Mouse (Mus musculus) frontal cortex, postnatal 10 days (tissue): ENCODE data around the gene Gm14226.
"Not testable (repeated sequence)": the region's sequence is repeated elsewhere in the genome, so short reads cannot be mapped to it uniquely, and the experiment has no call there.

Experiments used
- DNase-seq, 2 experiments: peaks; one replicate each; pipeline ENCODE4 v3.0.0; 2022; ENCODE audit warnings: low spot score in 2 of 2, mixed read lengths in 1 of 2

Gene Gm14226

GRCm38 (mm10) chr2:155018251-155018755 is at the start of gene Gm14226:
Gene Gm14226 (plus strand): TSS chr2:155018266.
- not testable (repeated sequence) for DNase-seq

GRCm38 (mm10) chr2:154969740-154970397 is 48.2 kb upstream of the Gm14226 start:
- DNase-seq = not testable (repeated sequence)

- DNase-seq = peak in 1 of 2 experiments; percentile 5
Measured at GRCm38 (mm10) chr2:154971919-154972692, 46.0 kb upstream of the Gm14226 start.

GRCm38 (mm10) chr2:154972981-154973380 is 45.1 kb upstream of the Gm14226 start:
- no peak for DNase-seq

- no peak for DNase-seq
Measured at GRCm38 (mm10) chr2:154986609-154987008, 31.5 kb upstream of the Gm14226 start.

- DNase-seq = no peak
Measured at GRCm38 (mm10) chr2:154991411-154991810, 26.7 kb upstream of the Gm14226 start.

GRCm38 (mm10) chr2:154992083-154992482 is 26.0 kb upstream of the Gm14226 start:
- no peak for DNase-seq

- DNase-seq = no peak
Measured at GRCm38 (mm10) chr2:155005491-155005890, 12.6 kb upstream of the Gm14226 start.

- DNase-seq = no peak
Measured at GRCm38 (mm10) chr2:155011086-155011656, 6.9 kb upstream of the Gm14226 start.

- DNase-seq = no peak
Measured at GRCm38 (mm10) chr2:155012991-155013390, 5.1 kb upstream of the Gm14226 start.

GRCm38 (mm10) chr2:155016751-155017150 is 1.3 kb upstream of the Gm14226 start:
- DNase-seq = not testable (repeated sequence)

- peak in 1 of 2 experiments; percentile 61 for DNase-seq
Measured at GRCm38 (mm10) chr2:155018762-155019641, 936 bp downstream of the Gm14226 start.

- peak; percentile 64 to 84 for DNase-seq
Measured at GRCm38 (mm10) chr2:155019673-155020072, 1.6 kb downstream of the Gm14226 start.

GRCm38 (mm10) chr2:155020247-155020826 is 2.3 kb downstream of the Gm14226 start:
- not testable (repeated sequence) for DNase-seq

- no peak for DNase-seq
Measured at GRCm38 (mm10) chr2:155030831-155031230, 12.8 kb downstream of the Gm14226 start.

GRCm38 (mm10) chr2:155032938-155033710 is 15.1 kb downstream of the Gm14226 start:
- no peak for DNase-seq

GRCm38 (mm10) chr2:155039956-155040355 is 21.9 kb downstream of the Gm14226 start:
- no peak for DNase-seq

GRCm38 (mm10) chr2:155044542-155044941 is 26.5 kb downstream of the Gm14226 start:
- DNase-seq = no peak

GRCm38 (mm10) chr2:155045075-155045474 is 27.0 kb downstream of the Gm14226 start:
- DNase-seq = no peak

- DNase-seq = no peak
Measured at GRCm38 (mm10) chr2:155046803-155047202, 28.7 kb downstream of the Gm14226 start.
